8 mouse cellular contexts compared by ENCODE assay signal in the genomic region with DNA sequence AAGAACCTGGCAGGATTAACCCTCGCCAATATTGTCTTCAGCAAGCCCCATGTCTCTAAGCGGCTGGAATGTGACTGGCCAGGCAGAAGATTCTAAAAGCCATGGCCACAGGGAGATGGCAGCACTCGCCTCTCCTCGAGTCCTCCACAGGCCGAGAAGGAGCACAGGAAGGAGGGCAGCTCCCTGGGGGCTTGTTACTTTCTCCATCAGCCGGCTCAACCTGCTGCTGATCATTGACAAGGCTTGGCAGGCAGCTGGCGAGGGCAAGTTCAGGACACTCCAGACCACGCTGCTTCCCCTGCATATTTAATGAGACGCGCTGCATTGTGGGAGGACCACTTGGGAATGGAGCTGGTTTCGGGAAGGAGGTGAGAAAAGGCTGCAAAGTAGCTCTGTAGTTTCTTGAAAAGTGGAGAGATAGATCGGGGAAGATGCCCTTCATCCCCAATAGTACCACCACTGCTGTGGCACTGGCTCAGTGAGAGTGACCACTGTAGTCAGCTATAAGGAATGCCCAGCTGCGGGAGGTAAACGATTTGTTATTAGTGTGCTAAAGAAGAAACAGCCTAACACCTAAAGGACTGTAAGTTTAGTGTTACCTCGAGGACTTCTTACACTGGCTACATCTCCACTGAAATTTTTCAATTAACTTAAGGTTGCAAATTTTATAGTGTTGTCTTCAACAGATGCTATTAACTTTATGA.
DNase-seq lines count a peak whose midpoint lies in the region; ATAC-seq and TF ChIP-seq lines count a peak whose summit lies in the region.

No protein-coding gene starts in this region.

- no peaks in the 10 kb centered on the region for H3K36me3 ChIP-seq in forebrain, embryonic 15.5 days
- no peaks in the 10 kb centered on the region for H3K36me3 ChIP-seq in liver, embryonic 15.5 days (replicated peaks)

- H3K9ac ChIP-seq in forebrain, embryonic 15.5 days (replicated peaks) = peak overlapping the region; percentile 33; the same call in 1 of the 2 replicates
- H3K9ac ChIP-seq in liver, embryonic 15.5 days = no peak overlapping the region

- DNase-seq in left cerebral cortex, adult 18-20 months (ENCODE audit: low spot score in 2 of 2) = peak; percentile 17 to 51
- DNase-seq in left cerebral cortex, adult 11 months (ENCODE audit: low spot score) = no peak
- peak; percentile 60 to 71 for DNase-seq in heart, postnatal 10 days
- peak; percentile 81 to 93 for DNase-seq in kidney, postnatal 25 days
- DNase-seq in spleen, postnatal 10 days (ENCODE audit: low spot score in 2 of 2) = no peak

- peaks cover 13% of the 10 kb centered on the region for H3K4me1 ChIP-seq in forebrain, embryonic 15.5 days
- H3K4me1 ChIP-seq in liver, embryonic 15.5 days (replicated peaks) = peaks cover 12% of the 10 kb centered on the region; the same call in 1 of the 2 replicates
- peaks cover 4% of the 10 kb centered on the region for H3K4me1 ChIP-seq in olfactory bulb, adult 2 months (ENCODE audit: control insufficient read depth, insufficient read depth, low read length)

- 16% methylated on average over 15 of the region's 15 CpGs for WGBS in forebrain, embryonic 15.5 days
- WGBS in liver, embryonic 15.5 days (ENCODE audit: insufficient replicate concordance) = 23% methylated on average over 15 of the region's 15 CpGs
- WGBS in olfactory bulb, adult 2 months = 28% methylated on average over 15 of the region's 15 CpGs

- no peak for TF ChIP-seq POLR2A in olfactory bulb, adult 2 months (IDR thresholded peaks at IDR 0.05; ENCODE audit: insufficient read depth, low read depth, low read length)

- peak; percentile 74 for ATAC-seq in forebrain, embryonic 15.5 days (replicated peaks)
- ATAC-seq in liver, embryonic 15.5 days (ENCODE audit: insufficient read depth) = no peak

- intact Hi-C loops in heart, postnatal 10 days (cut with DNase I) = no loop called here

- TF ChIP-seq CTCF in olfactory bulb, adult 2 months (IDR thresholded peaks at IDR 0.05; ENCODE audit: insufficient read depth, low read depth, low read length) = no peak

- no peaks in the 10 kb centered on the region for H3K27me3 ChIP-seq in forebrain, embryonic 15.5 days
- H3K27me3 ChIP-seq in liver, embryonic 15.5 days = no peaks in the 10 kb centered on the region

- H3K9me3 ChIP-seq in forebrain, embryonic 15.5 days = no peaks in the 10 kb centered on the region
- no peaks in the 10 kb centered on the region for H3K9me3 ChIP-seq in liver, embryonic 15.5 days (replicated peaks)

- peak overlapping the region; percentile 59 for H3K4me2 ChIP-seq in forebrain, embryonic 15.5 days (replicated peaks)
- H3K4me2 ChIP-seq in liver, embryonic 15.5 days = peak overlapping the region; percentile 51

- no peak overlapping the region for H3K27ac ChIP-seq in forebrain, embryonic 15.5 days (replicated peaks)
- no peak overlapping the region for H3K27ac ChIP-seq in liver, embryonic 15.5 days (replicated peaks)
- no peak overlapping the region for H3K27ac ChIP-seq in olfactory bulb, adult 2 months (ENCODE audit: insufficient read depth, low read depth, low read length)

- H3K4me3 ChIP-seq in forebrain, embryonic 15.5 days = peak overlapping the region; percentile 37
- H3K4me3 ChIP-seq in liver, embryonic 15.5 days (replicated peaks) = peak overlapping the region; percentile 10; the same call in 1 of the 2 replicates
- H3K4me3 ChIP-seq in olfactory bulb, adult 2 months (ENCODE audit: insufficient read depth, low read depth, low read length) = peak overlapping the region; percentile 31

Comparison
In these comparisons a context has a peak if more than half of its experiments do, and no peak if none do; other contexts are left out.
1. DNase-seq: peak in left cerebral cortex, adult 18-20 months (2 of 2), heart, postnatal 10 days (2 of 2) and kidney, postnatal 25 days (2 of 2); none in left cerebral cortex, adult 11 months (single experiment) and spleen, postnatal 10 days (0 of 2).
2. Peak in every context shown above with its lines, with median percentiles within 50 percentile points of each other: H3K4me3 ChIP-seq.